Mouse (Mus musculus): ENCODE data around the gene Serpina3m. TPM values are rescaled to one million over a fixed set of nuclear protein-coding genes. Genes with fewer than 3 reads are reported as not detected.

The Serpina3m gene
- polyA plus RNA-seq, 1 experiment: not detected

- Histone ChIP-seq H3K27ac (ENCODE audit: insufficient read depth, low read depth, low read length) (no peak overlapping the region), H3K4me1 (ENCODE audit: control insufficient read depth, insufficient read depth, low read length) (no peaks in the 10 kb centered on the region), H3K4me3 (ENCODE audit: insufficient read depth, low read length) (no peak overlapping the region)
- TF ChIP-seq CTCF (IDR thresholded peaks at IDR 0.05; ENCODE audit: low read depth, low read length) (no peak), POLR2A (IDR thresholded peaks at IDR 0.05; ENCODE audit: borderline replicate concordance, low read depth, low read length) (no peak)
Observed at GRCm38 (mm10) chr12:104422615-104423392, 84.5 kb downstream of the Serpina3m start.

- Histone ChIP-seq H3K27ac (ENCODE audit: insufficient read depth, low read depth, low read length) (no peak overlapping the region), H3K4me1 (ENCODE audit: control insufficient read depth, insufficient read depth, low read length) (no peaks in the 10 kb centered on the region), H3K4me3 (ENCODE audit: insufficient read depth, low read length) (no peak overlapping the region)
- no peak for TF ChIP-seq CTCF (IDR thresholded peaks at IDR 0.05; ENCODE audit: low read depth, low read length)
- no peak for TF ChIP-seq POLR2A (IDR thresholded peaks at IDR 0.05; ENCODE audit: borderline replicate concordance, low read depth, low read length)
Observed at GRCm38 (mm10) chr12:104425591-104425990, 87.3 kb downstream of the Serpina3m start.

- H3K4me3 ChIP-seq (ENCODE audit: insufficient read depth, low read length): no peak overlapping the region
- no peak overlapping the region for H3K27ac ChIP-seq (ENCODE audit: insufficient read depth, low read depth, low read length)
- no peaks in the 10 kb centered on the region for H3K4me1 ChIP-seq (ENCODE audit: control insufficient read depth, insufficient read depth, low read length)
- TF ChIP-seq CTCF (IDR thresholded peaks at IDR 0.05; ENCODE audit: low read depth, low read length): peak; percentile 90
- TF ChIP-seq POLR2A (IDR thresholded peaks at IDR 0.05; ENCODE audit: borderline replicate concordance, low read depth, low read length): no peak
Observed at GRCm38 (mm10) chr12:104426915-104427314, 88.6 kb downstream of the Serpina3m start.

DNA sequence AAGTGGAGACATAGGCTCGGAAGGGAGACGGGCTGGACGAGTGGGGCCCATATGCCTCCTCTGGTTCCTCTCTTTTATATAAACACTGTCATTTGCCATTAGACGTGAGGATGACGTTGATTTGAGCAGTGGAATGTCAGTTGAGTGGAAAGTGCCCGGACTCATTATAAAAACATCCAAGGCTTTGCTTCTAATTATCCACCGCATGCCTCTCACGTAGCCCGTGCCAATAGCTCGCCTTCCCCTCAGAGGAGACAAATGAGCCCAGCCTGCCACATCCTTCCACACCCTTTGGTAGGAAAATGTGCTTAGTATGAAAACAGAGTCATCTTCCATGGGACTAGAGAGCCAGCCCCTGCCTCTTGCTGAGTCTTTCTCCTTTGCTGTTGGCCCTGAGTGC lies 93.1 kb downstream of the Serpina3m start:
- Histone ChIP-seq H3K27ac (ENCODE audit: insufficient read depth, low read depth, low read length) (no peak overlapping the region), H3K4me1 (ENCODE audit: control insufficient read depth, insufficient read depth, low read length) (no peaks in the 10 kb centered on the region), H3K4me3 (ENCODE audit: insufficient read depth, low read length) (no peak overlapping the region)
- TF ChIP-seq POLR2A (IDR thresholded peaks at IDR 0.05; ENCODE audit: borderline replicate concordance, low read depth, low read length): no peak
- no peak for TF ChIP-seq CTCF (IDR thresholded peaks at IDR 0.05; ENCODE audit: low read depth, low read length)

GRCm38 (mm10) chr12:104433214-104433613 lies 94.9 kb downstream of the Serpina3m start:
- no peak overlapping the region for H3K4me3 ChIP-seq (ENCODE audit: insufficient read depth, low read length)
- no peaks in the 10 kb centered on the region for H3K4me1 ChIP-seq (ENCODE audit: control insufficient read depth, insufficient read depth, low read length)
- no peak overlapping the region for H3K27ac ChIP-seq (ENCODE audit: insufficient read depth, low read depth, low read length)
- TF ChIP-seq CTCF (IDR thresholded peaks at IDR 0.05; ENCODE audit: low read depth, low read length) (no peak), POLR2A (IDR thresholded peaks at IDR 0.05; ENCODE audit: borderline replicate concordance, low read depth, low read length) (no peak)

DNA sequence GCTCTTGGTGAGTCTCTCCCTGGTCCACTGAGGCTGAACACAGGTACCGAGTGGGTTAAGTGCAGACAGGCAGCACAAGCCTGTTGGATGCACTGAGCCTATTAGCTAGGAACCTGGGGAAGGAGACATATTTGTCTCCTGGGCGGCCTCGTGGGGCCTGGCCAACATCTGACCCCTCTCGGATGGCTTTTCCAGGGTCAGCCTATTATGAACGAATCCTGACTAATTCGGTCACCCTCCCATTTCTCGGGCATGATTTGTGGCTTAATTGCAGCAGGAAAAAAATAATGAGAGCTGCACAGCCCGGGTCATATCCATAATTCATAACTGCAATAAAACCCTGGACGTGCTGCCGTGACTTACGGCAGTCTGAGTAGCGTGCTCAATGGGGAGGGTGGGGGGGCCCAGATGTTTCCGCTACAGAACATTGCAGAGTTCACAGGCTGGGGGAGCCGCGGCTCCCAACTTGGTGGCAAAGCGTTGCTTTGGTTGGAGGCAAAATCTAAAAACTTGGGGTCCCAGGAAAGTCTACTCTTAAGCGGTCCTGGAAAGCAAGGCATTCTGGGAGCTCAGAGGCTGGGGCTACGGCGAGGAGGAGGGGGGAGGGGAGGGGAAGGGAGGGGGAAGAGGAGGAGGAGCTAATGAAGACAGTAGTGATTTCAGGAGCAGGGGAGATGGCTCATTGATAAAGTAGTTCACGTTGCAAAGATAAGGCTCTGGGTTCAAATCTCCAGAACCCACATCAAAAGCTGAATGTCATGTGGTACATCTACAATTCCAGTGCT lies 95.9 kb downstream of the Serpina3m start:
- H3K4me3 ChIP-seq (ENCODE audit: insufficient read depth, low read length): no peak overlapping the region
- H3K27ac ChIP-seq (ENCODE audit: insufficient read depth, low read depth, low read length): no peak overlapping the region
- no peaks in the 10 kb centered on the region for H3K4me1 ChIP-seq (ENCODE audit: control insufficient read depth, insufficient read depth, low read length)
- TF ChIP-seq POLR2A (IDR thresholded peaks at IDR 0.05; ENCODE audit: borderline replicate concordance, low read depth, low read length) (no peak), CTCF (IDR thresholded peaks at IDR 0.05; ENCODE audit: low read depth, low read length) (no peak)

GRCm38 (mm10) chr12:104440087-104440760 lies 101.9 kb downstream of the Serpina3m start:
- TF ChIP-seq POLR2A (IDR thresholded peaks at IDR 0.05; ENCODE audit: borderline replicate concordance, low read depth, low read length) (no peak), CTCF (IDR thresholded peaks at IDR 0.05; ENCODE audit: low read depth, low read length) (peak; percentile 55)
- no peak overlapping the region for H3K27ac ChIP-seq (ENCODE audit: insufficient read depth, low read depth, low read length)
- H3K4me1 ChIP-seq (ENCODE audit: control insufficient read depth, insufficient read depth, low read length): no peaks in the 10 kb centered on the region
- no peak overlapping the region for H3K4me3 ChIP-seq (ENCODE audit: insufficient read depth, low read length)

DNA sequence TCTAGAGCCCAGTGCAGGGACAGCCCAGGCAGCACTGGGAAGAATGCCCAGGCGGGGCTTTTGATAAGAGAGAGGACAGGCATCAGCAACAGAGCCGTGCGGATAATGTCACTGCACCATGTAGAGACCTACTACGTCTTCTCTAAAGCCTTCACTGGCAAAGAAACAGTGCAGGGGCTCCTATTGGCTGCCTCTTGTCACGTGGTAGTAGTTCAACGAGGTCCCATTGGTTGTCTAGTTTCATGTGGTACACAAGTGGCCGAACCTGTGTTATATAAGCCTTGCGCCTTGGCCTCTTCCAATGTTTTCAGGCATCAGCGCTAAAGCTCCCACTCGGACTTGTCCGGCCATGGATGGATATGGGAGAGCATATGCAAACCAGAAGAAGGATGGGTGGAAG lies 105.4 kb downstream of the Serpina3m start:
- Histone ChIP-seq H3K27ac (ENCODE audit: insufficient read depth, low read depth, low read length) (no peak overlapping the region), H3K4me1 (ENCODE audit: control insufficient read depth, insufficient read depth, low read length) (no peaks in the 10 kb centered on the region), H3K4me3 (ENCODE audit: insufficient read depth, low read length) (no peak overlapping the region)
- TF ChIP-seq POLR2A (IDR thresholded peaks at IDR 0.05; ENCODE audit: borderline replicate concordance, low read depth, low read length): no peak
- TF ChIP-seq CTCF (IDR thresholded peaks at IDR 0.05; ENCODE audit: low read depth, low read length): no peak

Other genes starting within 250 kb of the Serpina3m start
- gene Serpina5, start 237.4 kb upstream of the Serpina3m start, polyA plus RNA-seq (2012; ENCODE audit: insufficient read depth, insufficient read length, missing spikeins): not detected in 2 replicates
- not detected in 2 replicates for gene Serpina3a, start 225.8 kb upstream of the Serpina3m start, polyA plus RNA-seq (2012; ENCODE audit: insufficient read depth, insufficient read length, missing spikeins)
- not detected in 2 replicates for gene Serpina3b, start 210.5 kb upstream of the Serpina3m start, polyA plus RNA-seq (2012; ENCODE audit: insufficient read depth, insufficient read length, missing spikeins)
- gene Serpina3c, start 184.6 kb upstream of the Serpina3m start, polyA plus RNA-seq (2012; ENCODE audit: insufficient read depth, insufficient read length, missing spikeins): not detected in 2 replicates
- gene Serpina3f, start 123.9 kb upstream of the Serpina3m start, polyA plus RNA-seq (2012; ENCODE audit: insufficient read depth, insufficient read length, missing spikeins): not detected in 2 replicates
- 0.66 and 0.75 TPM in 2 replicates for gene Serpina3g, start 102.2 kb upstream of the Serpina3m start, polyA plus RNA-seq (2012; ENCODE audit: insufficient read depth, insufficient read length, missing spikeins)
- not detected in 2 replicates for gene Serpina3i, start 75.4 kb upstream of the Serpina3m start, polyA plus RNA-seq (2012; ENCODE audit: insufficient read depth, insufficient read length, missing spikeins)
- not detected in 2 replicates for gene Serpina3j, start 23.9 kb upstream of the Serpina3m start, polyA plus RNA-seq (2012; ENCODE audit: insufficient read depth, insufficient read length, missing spikeins)
- gene Serpina3k, start within 50 bp of the Serpina3m start, polyA plus RNA-seq (2012; ENCODE audit: insufficient read depth, insufficient read length, missing spikeins): not detected in 2 replicates
- not detected in 2 replicates for gene Serpina3n, start 68.2 kb downstream of the Serpina3m start, polyA plus RNA-seq (2012; ENCODE audit: insufficient read depth, insufficient read length, missing spikeins)
- not detected in 2 replicates for gene Gsc, start 134.8 kb downstream of the Serpina3m start, polyA plus RNA-seq (2012; ENCODE audit: insufficient read depth, insufficient read length, missing spikeins)

Measured in bone marrow macrophage, adult 2 months (primary cell).